Mouse (Mus musculus) brain, embryonic 14.5 days (tissue): Measurements from ENCODE around the gene Aplp1.

ENCODE experiments used
- CTCF ChIP-seq: fragments of 200-500 bp; IDR thresholded peaks from 2 replicates; pipeline ENCODE4 v1.5.1; 2012; ENCODE audit warnings: inconsistent platforms, mild to moderate bottlenecking, moderate library complexity, borderline replicate concordance; ENCODE audit not compliant: insufficient read depth, insufficient read length; ENCODE audit errors: extremely low read depth
- POLR2A ChIP-seq: fragments of 200-500 bp; IDR thresholded peaks from 2 replicates; pipeline ENCODE4 v1.6.1; 2012; ENCODE audit warnings: mild to moderate bottlenecking, inconsistent platforms, borderline replicate concordance; ENCODE audit not compliant: poor library complexity, insufficient read depth, insufficient read length, severe bottlenecking; ENCODE audit errors: extremely low read depth

- no peak for TF ChIP-seq POLR2A
- no peak for TF ChIP-seq CTCF
Measured at GRCm38 (mm10) chr7:30417856-30418255, 27.5 kb downstream of the Aplp1 start.
